Mouse (Mus musculus) midbrain, postnatal 0 days (tissue): ENCODE measurements around the gene Tk1. TPM values are rescaled to one million over a fixed set of nuclear protein-coding genes. Genes with fewer than 3 reads are reported as not detected.
"Not testable (repeated sequence)": the region's sequence is repeated elsewhere in the genome, so short reads cannot be mapped to it uniquely, and the experiment has no call there.

Experiments
- ATAC-seq: fragments of 200-750 bp; cut with Nextera tagmentation; 2 replicates; pipeline ENCODE4 v1.8.0; 2017; ENCODE audit warnings: moderate number of reproducible peaks, mild to moderate bottlenecking, moderate TSS enrichment, moderate library complexity; ENCODE audit not compliant: low FRiP score
- DNase-seq: peaks from one replicate; pipeline ENCODE4 v3.0.0-alpha.2; 2015; ENCODE audit warnings: low spot score
- H3K27ac ChIP-seq: fragments of 300-500 bp; sonication (generic); 2 replicates; pipeline ENCODE4 v1.5.1; 2014; ENCODE audit warnings: low read depth, mild to moderate bottlenecking, low read length, mixed read lengths
- H3K27me3 ChIP-seq: fragments of 300-500 bp; sonication (generic); 2 replicates; pipeline ENCODE4 v1.6.1; 2014; ENCODE audit warnings: low read length, control low read depth, mixed read lengths; ENCODE audit not compliant: insufficient read depth
- H3K36me3 ChIP-seq: fragments of 300-500 bp; sonication (generic); 2 replicates; pipeline ENCODE4 v1.6.1; 2014; ENCODE audit warnings: low read length, control low read depth, mixed read lengths; ENCODE audit not compliant: insufficient read depth
- H3K4me1 ChIP-seq: fragments of 300-500 bp; sonication (generic); 2 replicates; pipeline ENCODE4 v1.6.1; 2014; ENCODE audit warnings: mild to moderate bottlenecking, control low read depth, antibody characterized with exemption, low read length, mixed read lengths; ENCODE audit not compliant: insufficient read depth
- H3K4me2 ChIP-seq: fragments of 300-500 bp; sonication (generic); 2 replicates; pipeline ENCODE4 v1.6.1; 2014; ENCODE audit warnings: low read depth, mild to moderate bottlenecking, low read length, mixed read lengths; ENCODE audit not compliant: poor library complexity, severe bottlenecking
- H3K4me3 ChIP-seq: fragments of 300-500 bp; sonication (generic); 2 replicates; pipeline ENCODE4 v1.5.1; 2014; ENCODE audit warnings: low read depth, mild to moderate bottlenecking, low read length, moderate library complexity
- H3K9ac ChIP-seq: fragments of 300-500 bp; sonication (generic); replicated peaks from 2 replicates; pipeline ENCODE4 v1.6.1; 2014; ENCODE audit warnings: mild to moderate bottlenecking, low read length, moderate library complexity, mixed read lengths; ENCODE audit not compliant: poor library complexity, severe bottlenecking
- H3K9me3 ChIP-seq: fragments of 300-500 bp; sonication (generic); 2 replicates; pipeline ENCODE4 v1.6.1; 2016; ENCODE audit warnings: low read length, control low read depth
- CTCF ChIP-seq: IDR thresholded peaks from 2 replicates; pipeline ENCODE4 v1.5.1; 2016; ENCODE audit warnings: antibody characterized with exemption, mild to moderate bottlenecking
- WGBS: fragments of 180-500 bp; shearing (Covaris S2); extraction: QIAGEN DNeasy Blood & Tissue Kit; methylation state at CpG from one replicate; pipeline ENCODE4 v1.1.7; 2014; 5-methylcytosine and 5-hydroxymethylcytosine counted together
- polyA plus RNA-seq: library from polyadenylated mRNA; unstranded; fragments of >200 nt; fragmentation: Nextera tagmentation; extraction: Ambion mirVana; gene quantifications from 2 replicates; pipeline ENCODE4 v1.2.1, GENCODE M21; 2015
- total RNA-seq: library from RNA; depleted of rRNA; stranded (reverse); fragments of >200 nt; gene quantifications from 2 replicates; pipeline ENCODE4 v1.2.3, GENCODE M21; 2014

Tk1 gene
- total and polyA plus RNA-seq, 2 experiments from 2014 or later: 6.5 to 8.8 TPM

- TF ChIP-seq CTCF: no peak
- Histone ChIP-seq H3K4me2 (no peak overlapping the region), H3K27ac (no peak overlapping the region), H3K9ac (no peak overlapping the region), H3K4me1 (no peaks in the 10 kb centered on the region), H3K4me3 (no peak overlapping the region), H3K36me3 (no peaks in the 10 kb centered on the region), H3K27me3 (no peaks in the 10 kb centered on the region), H3K9me3 (no peaks in the 10 kb centered on the region)
- 62% methylated on average over 4 of the region's 4 CpGs for WGBS
- ATAC-seq (no peak), DNase-seq (no peak)
Measured at GRCm38 (mm10) chr11:117794035-117794551, 31.8 kb downstream of the Tk1 start.

GRCm38 (mm10) chr11:117792281-117792888 is 33.5 kb downstream of the Tk1 start:
- no peak for TF ChIP-seq CTCF
- no peaks in the 10 kb centered on the region for H3K4me1 ChIP-seq
- no peak overlapping the region for H3K4me3 ChIP-seq
- WGBS: 16% methylated on average over 22 of the region's 22 CpGs
- no peak overlapping the region for H3K27ac ChIP-seq
- no peak for ATAC-seq
- H3K9ac ChIP-seq: no peak overlapping the region
- no peaks in the 10 kb centered on the region for H3K27me3 ChIP-seq
- no peaks in the 10 kb centered on the region for H3K36me3 ChIP-seq
- H3K4me2 ChIP-seq: 0 out of 2 replicates have a peak overlapping the region, but pooled peaks have one; percentile 10
- H3K9me3 ChIP-seq: no peaks in the 10 kb centered on the region
- no peak for DNase-seq

- H3K4me2 ChIP-seq: no peak overlapping the region
- no peaks in the 10 kb centered on the region for H3K4me1 ChIP-seq
- no peaks in the 10 kb centered on the region for H3K9me3 ChIP-seq
- DNase-seq (no peak), ATAC-seq (no peak)
- H3K4me3 ChIP-seq: no peak overlapping the region
- no peak for TF ChIP-seq CTCF
- WGBS: 80% methylated on average over 9 of the region's 9 CpGs
- H3K27me3 ChIP-seq: no peaks in the 10 kb centered on the region
- H3K27ac ChIP-seq: no peak overlapping the region
- H3K36me3 ChIP-seq: no peaks in the 10 kb centered on the region
- H3K9ac ChIP-seq: no peak overlapping the region
Measured at GRCm38 (mm10) chr11:117791441-117791761, 34.5 kb downstream of the Tk1 start.

GRCm38 (mm10) chr11:117790703-117791440 is 35.0 kb downstream of the Tk1 start:
- H3K4me1 ChIP-seq: no peaks in the 10 kb centered on the region
- no peaks in the 10 kb centered on the region for H3K36me3 ChIP-seq
- no peak overlapping the region for H3K27ac ChIP-seq
- DNase-seq: no peak
- no peaks in the 10 kb centered on the region for H3K9me3 ChIP-seq
- TF ChIP-seq CTCF: no peak
- no peak overlapping the region for H3K4me3 ChIP-seq
- no peak overlapping the region for H3K9ac ChIP-seq
- H3K27me3 ChIP-seq: no peaks in the 10 kb centered on the region
- 39% methylated on average over 23 of the region's 23 CpGs for WGBS
- no peak for ATAC-seq
- no peak overlapping the region for H3K4me2 ChIP-seq

GRCm38 (mm10) chr11:117790286-117790685 is 35.6 kb downstream of the Tk1 start:
- WGBS: 6% methylated on average over 14 of the region's 14 CpGs
- Histone ChIP-seq H3K9me3 (no peaks in the 10 kb centered on the region), H3K4me3 (no peak overlapping the region), H3K36me3 (no peaks in the 10 kb centered on the region), H3K27ac (no peak overlapping the region), H3K4me2 (no peak overlapping the region), H3K4me1 (no peaks in the 10 kb centered on the region), H3K27me3 (no peaks in the 10 kb centered on the region), H3K9ac (no peak overlapping the region)
- no peak for ATAC-seq
- TF ChIP-seq CTCF: peak; percentile 73
- peak; percentile 50 for DNase-seq

GRCm38 (mm10) chr11:117788481-117788880 is 37.4 kb downstream of the Tk1 start:
- 81% methylated on average over 7 of the region's 7 CpGs for WGBS
- not testable (repeated sequence) for H3K36me3 ChIP-seq, ATAC-seq, H3K27me3 ChIP-seq, H3K4me1 ChIP-seq, H3K27ac ChIP-seq, H3K9ac ChIP-seq, H3K4me2 ChIP-seq, DNase-seq, H3K4me3 ChIP-seq, H3K9me3 ChIP-seq
